Mouse (Mus musculus): Measurements from ENCODE around the gene Suv39h2. TPM values are rescaled to one million over a fixed set of nuclear protein-coding genes. Genes with fewer than 3 reads are reported as not detected.

The Suv39h2 gene
- polyA plus RNA-seq (2016; fragmentation: Nextera tagmentation; extraction: Ambion mirVana), result 13.2 and 13.3 TPM in 2 replicates

DNA sequence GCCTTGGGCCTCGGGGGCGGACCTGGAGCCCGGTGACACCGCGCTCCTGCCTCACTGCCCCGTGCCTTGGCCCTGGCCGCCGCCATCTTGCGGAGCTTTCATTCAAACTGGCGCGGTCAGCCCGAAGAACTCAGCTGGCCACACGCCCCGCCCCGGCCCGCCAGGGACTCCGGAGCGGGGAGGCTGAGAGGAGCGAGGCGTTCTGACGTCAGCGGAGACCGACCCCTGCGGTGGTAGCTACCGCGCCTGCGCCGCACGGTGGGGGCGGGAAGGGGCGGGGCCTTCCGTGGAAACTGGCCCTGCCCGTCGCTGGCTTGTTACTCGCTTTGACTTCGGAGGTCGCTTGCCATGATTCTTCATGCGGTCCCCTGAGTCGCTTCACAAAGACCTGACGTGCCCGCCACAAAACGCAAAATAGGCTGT is at the start of gene Suv39h2:
Suv39h2 (minus strand) TSS at position 171 of the 423 bp plus-strand sequence.
- peaks cover 25% of the 10 kb centered on the region for H3K4me1 ChIP-seq
- peak; percentile 97 for ATAC-seq
- peaks cover 19% of the 10 kb centered on the region for H3K36me3 ChIP-seq
- H3K4me3 ChIP-seq, result peak within 1 kb of the TSS; percentile 99
- under 1% methylated on average over 42 of the region's 42 CpGs for WGBS (ENCODE audit: insufficient replicate concordance)
- peak within 1 kb of the TSS; percentile 98 for H3K9ac ChIP-seq
- H3K4me2 ChIP-seq, result peak within 1 kb of the TSS; percentile 91
- no peaks in the 10 kb centered on the region for H3K27me3 ChIP-seq (replicated peaks)
- no peaks in the 10 kb centered on the region for H3K9me3 ChIP-seq (replicated peaks)
- peak within 1 kb of the TSS; percentile 96 for H3K27ac ChIP-seq

- 61% methylated on average over 4 of the region's 4 CpGs for WGBS (ENCODE audit: insufficient replicate concordance)
Measured at GRCm38 (mm10) chr2:3522558-3522957, 47.7 kb upstream of the Suv39h2 start.

DNA sequence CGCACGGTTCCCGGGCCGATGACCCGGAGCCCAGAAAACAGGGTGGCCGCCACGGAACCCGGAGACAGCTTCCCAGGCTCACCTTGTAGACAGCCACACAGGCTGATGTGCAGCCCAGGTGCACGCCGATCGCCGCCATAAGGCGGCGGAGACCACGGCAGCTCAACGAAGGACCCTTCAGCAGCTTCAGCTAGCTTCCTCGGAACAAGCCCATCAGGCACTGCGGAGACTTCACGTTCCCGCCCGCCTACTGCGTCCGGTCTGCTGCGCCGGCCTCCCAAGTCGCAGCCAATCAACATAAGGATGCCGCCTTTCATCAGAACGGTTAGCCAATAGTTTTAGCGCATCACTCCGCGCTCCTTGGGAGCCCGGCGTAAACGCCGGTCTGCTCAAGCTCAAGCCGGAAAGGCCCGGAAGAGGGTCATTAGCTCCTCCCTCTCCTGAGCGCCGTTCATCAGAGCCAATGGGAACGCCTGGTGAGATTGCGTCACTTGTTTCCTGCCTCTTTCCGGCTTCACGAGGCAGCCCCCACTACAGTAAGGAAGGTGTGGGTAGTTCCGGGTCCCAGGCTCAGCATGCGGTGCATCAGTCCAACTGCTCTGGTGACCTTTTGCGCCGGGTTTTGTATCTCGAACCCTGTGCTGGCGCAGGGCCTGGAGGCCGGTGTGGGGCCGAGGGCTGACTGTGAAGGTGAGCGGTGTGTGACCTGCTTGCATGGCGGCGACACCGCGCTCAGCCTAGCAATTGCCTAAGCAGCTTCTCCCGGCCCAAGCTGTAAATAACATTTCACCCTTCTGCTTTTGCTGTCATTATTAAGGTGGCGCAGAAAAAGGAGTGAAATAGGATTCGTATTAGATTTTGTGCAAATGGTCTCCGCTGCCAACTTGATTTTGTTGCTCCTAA is 38.0 kb upstream of the Suv39h2 start, which contains the start of the genes Gm45902, Hspa14 and Cdnf:
Gm45902 (minus strand) TSS at position 239 of the 903 bp plus-strand sequence.
Hspa14 (minus strand) TSS at position 263 of the 903 bp plus-strand sequence.
Cdnf (plus strand) TSS at position 479 of the 903 bp plus-strand sequence.
- peaks cover 18% of the 10 kb centered on the region for H3K4me1 ChIP-seq
- peak within 1 kb of the TSS; percentile 81 for H3K4me2 ChIP-seq
- H3K36me3 ChIP-seq, result peaks cover 35% of the 10 kb centered on the region
- peak; percentile 99 for ATAC-seq
- peak within 1 kb of the TSS; percentile 84 for H3K9ac ChIP-seq
- H3K27ac ChIP-seq, result peak within 1 kb of the TSS; percentile 85
- no peaks in the 10 kb centered on the region for H3K9me3 ChIP-seq (replicated peaks)
- whole genome bisulfite sequencing (ENCODE audit: insufficient replicate concordance), result under 1% methylated on average over 60 of the region's 60 CpGs
- H3K27me3 ChIP-seq (replicated peaks), result no peaks in the 10 kb centered on the region
- H3K4me3 ChIP-seq, result peak within 1 kb of the TSS; percentile 89

More at GRCm38 (mm10) chr2:3522558-3522957, 47.7 kb upstream of the Suv39h2 start:
- Histone ChIP-seq H3K4me1 (no peaks in the 10 kb centered on the region), H3K27me3 (replicated peaks) (no peaks in the 10 kb centered on the region), H3K36me3 (no peaks in the 10 kb centered on the region), H3K4me2 (no peak overlapping the region), H3K9me3 (replicated peaks) (no peaks in the 10 kb centered on the region), H3K9ac (no peak overlapping the region), H3K4me3 (no peak overlapping the region), H3K27ac (no peak overlapping the region)
- no peak for ATAC-seq

DNA sequence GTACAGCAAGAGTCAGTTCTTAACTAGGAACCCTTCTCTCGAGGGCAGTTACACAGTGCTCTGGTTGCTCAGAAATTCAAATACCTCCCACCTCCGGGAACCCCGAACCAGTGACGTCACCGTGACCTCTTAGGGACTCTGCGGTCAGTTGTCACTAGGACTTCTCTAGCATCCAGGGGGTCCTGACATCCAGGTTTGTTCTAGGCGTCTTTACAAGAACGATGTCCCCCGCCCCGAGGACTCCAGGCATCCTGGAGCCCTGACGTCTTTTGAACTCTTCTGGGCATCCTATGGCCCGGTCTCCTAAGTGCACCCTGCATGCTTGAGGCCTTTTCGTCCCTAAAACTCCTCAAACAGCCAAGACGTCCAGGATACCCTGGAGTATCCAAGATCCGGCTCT is 37.2 kb upstream of the Suv39h2 start:
- H3K4me2 ChIP-seq, result peak overlapping the region; percentile 81
- H3K9me3 ChIP-seq (replicated peaks), result no peaks in the 10 kb centered on the region
- H3K27ac ChIP-seq, result peak overlapping the region; percentile 85
- no peak for ATAC-seq
- H3K36me3 ChIP-seq, result peaks cover 42% of the 10 kb centered on the region
- under 1% methylated on average over 15 of the region's 15 CpGs for WGBS (ENCODE audit: insufficient replicate concordance)
- H3K4me1 ChIP-seq, result peaks cover 18% of the 10 kb centered on the region
- H3K9ac ChIP-seq, result peak overlapping the region; percentile 83
- H3K27me3 ChIP-seq (replicated peaks), result no peaks in the 10 kb centered on the region
- peak overlapping the region; percentile 89 for H3K4me3 ChIP-seq

DNA sequence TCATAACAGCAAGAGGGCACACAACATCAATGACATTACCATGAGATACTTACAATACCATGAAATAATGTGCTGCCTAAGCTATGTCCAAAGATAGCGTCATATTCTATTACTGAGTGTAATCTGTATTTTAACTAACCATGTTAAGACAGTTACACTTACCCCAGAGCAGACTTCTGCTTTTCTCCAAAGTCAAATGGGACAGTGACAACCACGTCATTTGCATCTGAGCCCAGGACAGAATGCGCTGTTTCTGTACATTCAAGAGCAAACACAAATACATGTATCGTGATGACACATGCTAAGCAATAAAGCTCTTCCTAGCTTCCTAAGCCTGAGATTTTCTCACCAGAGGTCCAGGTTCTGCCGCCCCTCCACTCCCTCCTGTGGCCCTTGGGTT is 26.1 kb upstream of the Suv39h2 start:
- no peaks in the 10 kb centered on the region for H3K27me3 ChIP-seq (replicated peaks)
- H3K9ac ChIP-seq, result no peak overlapping the region
- 85% methylated on average over 5 of the region's 5 CpGs for WGBS (ENCODE audit: insufficient replicate concordance)
- ATAC-seq, result no peak
- peaks cover 83% of the 10 kb centered on the region for H3K36me3 ChIP-seq
- no peak overlapping the region for H3K27ac ChIP-seq
- H3K4me1 ChIP-seq, result peaks cover 24% of the 10 kb centered on the region
- no peak overlapping the region for H3K4me2 ChIP-seq
- no peak overlapping the region for H3K4me3 ChIP-seq
- H3K9me3 ChIP-seq (replicated peaks), result no peaks in the 10 kb centered on the region

GRCm38 (mm10) chr2:3499543-3499942 is 24.7 kb upstream of the Suv39h2 start:
- H3K27ac ChIP-seq, result 0 out of 2 replicates have a peak overlapping the region, but pooled peaks have one; percentile 7

DNA sequence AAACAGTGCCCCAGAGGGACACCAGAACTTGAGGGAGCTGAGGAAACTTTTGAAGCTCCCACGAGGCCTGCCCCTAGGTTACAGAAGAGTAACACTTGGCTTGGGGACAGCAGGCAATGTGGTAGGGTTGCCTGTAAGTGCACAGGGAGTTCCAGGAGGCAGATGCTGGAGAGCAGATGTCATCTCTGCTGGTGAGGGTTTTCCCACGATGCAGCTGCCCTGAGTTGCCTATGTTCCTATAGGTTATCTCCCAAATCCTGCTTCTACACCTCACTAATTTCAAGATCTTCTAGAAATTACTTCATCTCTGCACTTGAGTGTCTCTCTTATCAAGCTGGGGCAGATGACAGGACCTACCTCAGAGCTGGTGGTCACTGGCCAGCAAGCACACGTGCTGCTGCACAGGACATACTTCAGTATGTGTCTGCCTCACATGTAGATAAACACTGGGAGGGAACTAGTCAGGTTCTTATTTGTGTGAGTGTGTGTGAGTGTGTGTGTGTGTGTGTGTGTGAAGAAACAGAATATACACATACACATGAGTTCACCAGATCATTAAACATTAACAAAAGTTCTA is 19.1 kb upstream of the Suv39h2 start:
- no peak overlapping the region for H3K27ac ChIP-seq
- H3K4me1 ChIP-seq, result peaks cover 8% of the 10 kb centered on the region; the same call in 1 of the 2 replicates
- ATAC-seq, result peak; percentile 82
- no peak overlapping the region for H3K4me2 ChIP-seq
- H3K27me3 ChIP-seq (replicated peaks), result no peaks in the 10 kb centered on the region
- H3K4me3 ChIP-seq, result no peak overlapping the region
- 40% methylated on average over 3 of the region's 3 CpGs for WGBS (ENCODE audit: insufficient replicate concordance)
- peaks cover 90% of the 10 kb centered on the region for H3K36me3 ChIP-seq
- H3K9me3 ChIP-seq (replicated peaks), result no peaks in the 10 kb centered on the region
- no peak overlapping the region for H3K9ac ChIP-seq

More at GRCm38 (mm10) chr2:3499543-3499942, 24.7 kb upstream of the Suv39h2 start:
- 66% methylated on average over 6 of the region's 6 CpGs for WGBS (ENCODE audit: insufficient replicate concordance)
- Histone ChIP-seq H3K36me3 (peaks cover 82% of the 10 kb centered on the region), H3K4me2 (no peak overlapping the region), H3K9ac (no peak overlapping the region), H3K4me3 (no peak overlapping the region), H3K27me3 (replicated peaks) (no peaks in the 10 kb centered on the region), H3K4me1 (peaks cover 24% of the 10 kb centered on the region), H3K9me3 (replicated peaks) (no peaks in the 10 kb centered on the region)
- ATAC-seq, result peak; percentile 73

DNA sequence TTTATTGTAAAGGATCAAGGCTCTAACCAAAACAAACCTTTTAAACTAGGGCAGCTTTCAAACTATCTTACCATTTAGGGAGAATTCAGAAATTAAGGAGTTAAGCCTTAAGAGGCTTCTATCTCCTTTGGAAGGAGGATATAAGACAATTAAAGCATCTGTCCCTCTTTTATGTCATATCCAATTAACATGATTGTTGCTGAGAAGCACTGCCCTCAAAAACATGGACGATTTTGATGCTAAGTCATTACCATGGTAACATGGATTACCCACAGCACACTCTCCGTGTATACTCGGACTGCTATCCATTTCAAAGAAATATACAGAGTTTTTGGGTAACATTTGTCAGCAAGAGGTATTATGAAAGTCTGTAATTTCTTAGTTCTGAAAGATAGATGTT is 15.0 kb upstream of the Suv39h2 start:
- no peaks in the 10 kb centered on the region for H3K9me3 ChIP-seq (replicated peaks)
- H3K4me1 ChIP-seq, result no peaks in the 10 kb centered on the region
- H3K27ac ChIP-seq, result no peak overlapping the region
- no peak for ATAC-seq
- H3K36me3 ChIP-seq, result peaks cover 58% of the 10 kb centered on the region
- WGBS (ENCODE audit: insufficient replicate concordance), result 87% methylated on average over 3 of the region's 3 CpGs
- H3K27me3 ChIP-seq (replicated peaks), result no peaks in the 10 kb centered on the region
- no peak overlapping the region for H3K4me2 ChIP-seq
- H3K4me3 ChIP-seq, result no peak overlapping the region
- H3K9ac ChIP-seq, result no peak overlapping the region

- Histone ChIP-seq H3K9me3 (replicated peaks) (no peaks in the 10 kb centered on the region), H3K4me2 (peak overlapping the region; percentile 28; the same call in 1 of the 2 replicates), H3K4me1 (peaks cover 17% of the 10 kb centered on the region), H3K27ac (no peak overlapping the region), H3K9ac (no peak overlapping the region), H3K27me3 (replicated peaks) (no peaks in the 10 kb centered on the region), H3K36me3 (0 out of 2 replicates have a peak, but pooled peaks cover 3% of the 10 kb centered on the region), H3K4me3 (no peak overlapping the region)
- 23% methylated on average over 3 of the region's 3 CpGs for WGBS (ENCODE audit: insufficient replicate concordance)
- peak; percentile 83 for ATAC-seq
Measured at GRCm38 (mm10) chr2:3480239-3480638, 5.4 kb upstream of the Suv39h2 start.

- Histone ChIP-seq H3K36me3 (peaks cover 11% of the 10 kb centered on the region), H3K9me3 (replicated peaks) (no peaks in the 10 kb centered on the region), H3K27ac (peak overlapping the region; percentile 96), H3K4me2 (peak overlapping the region; percentile 91), H3K4me3 (peak overlapping the region; percentile 99), H3K9ac (peak overlapping the region; percentile 98), H3K4me1 (peaks cover 30% of the 10 kb centered on the region), H3K27me3 (replicated peaks) (no peaks in the 10 kb centered on the region)
- WGBS (ENCODE audit: insufficient replicate concordance), result 65% methylated on average over 3 of the region's 3 CpGs
- ATAC-seq, result no peak
Measured at GRCm38 (mm10) chr2:3475746-3476251, 968 bp upstream of the Suv39h2 start.

DNA sequence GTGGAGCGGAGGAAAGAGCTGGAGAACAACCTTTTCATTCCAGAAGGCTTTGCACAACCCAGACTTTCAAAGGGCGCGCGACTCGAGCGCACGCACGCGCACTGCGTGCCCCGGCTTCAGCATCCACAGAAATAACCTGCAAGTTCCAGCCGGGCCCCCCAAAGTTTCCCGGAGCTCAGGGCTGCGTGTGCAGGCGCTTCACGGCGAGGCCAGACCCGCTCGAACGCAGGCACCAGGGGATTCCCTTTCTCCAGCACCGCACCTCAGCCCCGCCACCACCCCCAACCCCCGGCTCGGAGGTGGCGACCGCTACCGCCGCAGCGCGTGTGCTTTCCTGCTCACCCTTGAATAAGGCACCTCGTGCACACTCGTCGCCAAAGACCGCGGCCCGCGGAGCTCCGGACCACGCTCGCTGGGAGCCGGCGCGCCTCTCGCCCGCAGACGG is 448 bp downstream of the Suv39h2 start:
- peaks cover 21% of the 10 kb centered on the region for H3K4me1 ChIP-seq
- H3K36me3 ChIP-seq, result peaks cover 23% of the 10 kb centered on the region
- peak overlapping the region; percentile 99 for H3K4me3 ChIP-seq
- H3K27me3 ChIP-seq (replicated peaks), result no peaks in the 10 kb centered on the region
- peak overlapping the region; percentile 91 for H3K4me2 ChIP-seq
- peak overlapping the region; percentile 96 for H3K27ac ChIP-seq
- no peaks in the 10 kb centered on the region for H3K9me3 ChIP-seq (replicated peaks)
- peak; percentile 63 for ATAC-seq
- WGBS (ENCODE audit: insufficient replicate concordance), result under 1% methylated on average over 46 of the region's 46 CpGs
- peak overlapping the region; percentile 98 for H3K9ac ChIP-seq
